Mouse (Mus musculus): ENCODE measurements around the gene B4galnt2. TPM values are rescaled to one million over a fixed set of nuclear protein-coding genes. Genes with fewer than 3 reads are reported as not detected.

B4galnt2 gene
- polyA plus RNA-seq, 1 experiment from 2014 or later = 4.5 TPM

DNA sequence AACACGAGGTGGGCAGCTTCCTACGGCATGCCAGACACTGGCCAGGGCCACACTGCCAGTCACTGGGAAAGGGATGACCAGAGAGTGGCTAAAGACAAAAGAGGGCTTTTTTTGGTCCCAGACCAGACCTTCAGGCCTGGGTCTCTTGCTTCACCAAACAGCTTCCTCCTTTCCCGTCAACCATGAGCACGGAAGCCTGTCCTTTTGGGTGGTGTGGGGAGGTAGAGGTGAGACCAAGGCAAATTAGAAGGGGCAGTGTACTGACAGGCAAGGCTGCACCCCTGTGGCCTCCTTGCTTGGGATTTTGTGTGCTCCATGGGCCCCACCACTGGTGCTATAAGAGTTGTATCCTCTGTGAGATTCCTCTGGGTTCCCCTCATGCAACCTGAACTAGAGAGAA is 76.1 kb downstream of the B4galnt2 start:
- Histone ChIP-seq H3K9ac (ENCODE audit: low read length) (no peak overlapping the region), H3K9me3 (replicated peaks; ENCODE audit: control insufficient read depth, low read length) (no peaks in the 10 kb centered on the region), H3K4me2 (ENCODE audit: low read depth, low read length) (no peak overlapping the region), H3K27ac (ENCODE audit: low read length) (0 out of 2 replicates have a peak overlapping the region, but pooled peaks have one; percentile 23), H3K36me3 (ENCODE audit: control insufficient read depth, insufficient read depth, low read length) (no peaks in the 10 kb centered on the region), H3K27me3 (ENCODE audit: control insufficient read depth, insufficient read depth, low read length) (peaks cover 12% of the 10 kb centered on the region), H3K4me3 (replicated peaks; ENCODE audit: low read length) (no peak overlapping the region), H3K4me1 (ENCODE audit: control insufficient read depth, insufficient read depth, low read length) (peaks cover 38% of the 10 kb centered on the region)
- 68% methylated on average over 4 of the region's 4 CpGs for WGBS
- no peak for ATAC-seq (ENCODE audit: insufficient read depth, low FRiP score)

DNA sequence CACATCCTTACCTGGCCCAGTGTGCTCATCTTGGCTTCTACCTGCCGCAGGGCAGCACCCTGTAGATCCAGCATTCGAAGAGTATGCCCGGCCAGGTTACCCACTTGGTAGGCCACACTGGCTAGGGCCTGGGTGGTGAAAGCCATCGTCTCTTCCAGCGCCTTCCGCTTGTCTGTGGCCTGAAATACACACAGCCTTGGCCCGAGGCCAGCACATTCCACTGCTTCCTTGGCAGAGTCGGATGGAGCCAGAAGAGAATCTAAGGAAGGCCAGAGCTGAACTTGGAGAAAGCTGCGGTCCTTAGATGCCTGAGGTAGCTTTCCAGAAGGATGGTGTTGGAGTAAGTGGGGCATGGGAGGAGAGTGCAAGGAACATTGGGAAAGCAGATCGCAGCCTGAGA is 77.6 kb downstream of the B4galnt2 start, which contains the start of gene Gngt2:
TSS of gene Gngt2 (plus strand) at position 158 of the 400 bp plus-strand sequence.
- Histone ChIP-seq H3K9ac (ENCODE audit: low read length) (no peak within 1 kb of the TSS), H3K9me3 (replicated peaks; ENCODE audit: control insufficient read depth, low read length) (no peaks in the 10 kb centered on the region), H3K36me3 (ENCODE audit: control insufficient read depth, insufficient read depth, low read length) (no peaks in the 10 kb centered on the region), H3K4me2 (ENCODE audit: low read depth, low read length) (no peak within 1 kb of the TSS; the same call in 1 of the 2 replicates), H3K4me1 (ENCODE audit: control insufficient read depth, insufficient read depth, low read length) (peaks cover 32% of the 10 kb centered on the region), H3K4me3 (replicated peaks; ENCODE audit: low read length) (no peak within 1 kb of the TSS), H3K27me3 (ENCODE audit: control insufficient read depth, insufficient read depth, low read length) (peaks cover 27% of the 10 kb centered on the region), H3K27ac (ENCODE audit: low read length) (no peak within 1 kb of the TSS)
- 42% methylated on average over 10 of the region's 10 CpGs for WGBS
- peak; percentile 31; the same call in 1 of the 2 replicates for ATAC-seq (ENCODE audit: insufficient read depth, low FRiP score)

DNA sequence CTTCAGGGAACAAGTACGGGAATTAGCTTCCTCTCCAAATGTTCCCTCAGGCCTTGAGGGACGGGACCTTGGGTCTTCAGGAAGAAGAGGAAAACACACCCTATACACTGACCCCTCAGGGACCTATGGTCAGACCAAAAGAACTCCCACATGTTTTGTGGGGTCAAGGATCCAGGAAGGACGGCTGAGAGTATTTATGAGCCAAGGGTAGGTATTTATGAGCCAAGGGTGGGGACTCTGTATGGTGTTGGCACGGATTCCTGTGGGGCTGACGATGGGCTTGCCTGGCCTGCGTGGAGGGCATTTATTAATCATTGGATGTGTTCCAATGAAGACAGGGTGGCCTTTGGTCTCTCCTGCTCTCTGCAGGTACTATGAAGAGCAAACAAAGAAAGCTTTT is 78.3 kb downstream of the B4galnt2 start:
- Histone ChIP-seq H3K27me3 (ENCODE audit: control insufficient read depth, insufficient read depth, low read length) (peaks cover 34% of the 10 kb centered on the region), H3K27ac (ENCODE audit: low read length) (no peak overlapping the region), H3K9me3 (replicated peaks; ENCODE audit: control insufficient read depth, low read length) (no peaks in the 10 kb centered on the region), H3K4me3 (replicated peaks; ENCODE audit: low read length) (no peak overlapping the region), H3K4me2 (ENCODE audit: low read depth, low read length) (no peak overlapping the region), H3K36me3 (ENCODE audit: control insufficient read depth, insufficient read depth, low read length) (no peaks in the 10 kb centered on the region), H3K4me1 (ENCODE audit: control insufficient read depth, insufficient read depth, low read length) (peaks cover 29% of the 10 kb centered on the region), H3K9ac (ENCODE audit: low read length) (no peak overlapping the region)
- ATAC-seq (ENCODE audit: insufficient read depth, low FRiP score) = 0 out of 2 replicates have a peak, but pooled peaks have one; percentile 13
- WGBS = 52% methylated on average over 6 of the region's 6 CpGs

DNA sequence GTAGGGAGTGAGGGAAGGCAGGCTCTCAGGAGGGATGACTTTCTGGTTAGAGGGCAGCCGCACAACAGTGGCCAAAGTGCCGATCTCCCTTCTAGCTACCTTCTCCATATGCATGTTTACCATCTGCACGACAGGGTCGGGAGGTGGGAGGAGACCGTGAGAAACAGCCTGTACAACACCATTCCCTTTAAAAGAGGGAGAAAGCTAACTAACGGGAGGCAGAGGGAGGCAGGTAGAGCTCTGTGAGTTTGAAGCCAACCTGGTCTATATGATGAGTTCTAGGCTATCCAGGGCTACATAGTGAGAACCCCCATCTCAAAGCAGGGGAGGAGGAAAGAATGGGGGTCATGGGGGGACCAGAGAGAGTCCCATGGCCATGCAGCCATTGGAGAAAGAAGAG is 78.9 kb downstream of the B4galnt2 start:
- H3K4me1 ChIP-seq (ENCODE audit: control insufficient read depth, insufficient read depth, low read length) = peaks cover 35% of the 10 kb centered on the region

DNA sequence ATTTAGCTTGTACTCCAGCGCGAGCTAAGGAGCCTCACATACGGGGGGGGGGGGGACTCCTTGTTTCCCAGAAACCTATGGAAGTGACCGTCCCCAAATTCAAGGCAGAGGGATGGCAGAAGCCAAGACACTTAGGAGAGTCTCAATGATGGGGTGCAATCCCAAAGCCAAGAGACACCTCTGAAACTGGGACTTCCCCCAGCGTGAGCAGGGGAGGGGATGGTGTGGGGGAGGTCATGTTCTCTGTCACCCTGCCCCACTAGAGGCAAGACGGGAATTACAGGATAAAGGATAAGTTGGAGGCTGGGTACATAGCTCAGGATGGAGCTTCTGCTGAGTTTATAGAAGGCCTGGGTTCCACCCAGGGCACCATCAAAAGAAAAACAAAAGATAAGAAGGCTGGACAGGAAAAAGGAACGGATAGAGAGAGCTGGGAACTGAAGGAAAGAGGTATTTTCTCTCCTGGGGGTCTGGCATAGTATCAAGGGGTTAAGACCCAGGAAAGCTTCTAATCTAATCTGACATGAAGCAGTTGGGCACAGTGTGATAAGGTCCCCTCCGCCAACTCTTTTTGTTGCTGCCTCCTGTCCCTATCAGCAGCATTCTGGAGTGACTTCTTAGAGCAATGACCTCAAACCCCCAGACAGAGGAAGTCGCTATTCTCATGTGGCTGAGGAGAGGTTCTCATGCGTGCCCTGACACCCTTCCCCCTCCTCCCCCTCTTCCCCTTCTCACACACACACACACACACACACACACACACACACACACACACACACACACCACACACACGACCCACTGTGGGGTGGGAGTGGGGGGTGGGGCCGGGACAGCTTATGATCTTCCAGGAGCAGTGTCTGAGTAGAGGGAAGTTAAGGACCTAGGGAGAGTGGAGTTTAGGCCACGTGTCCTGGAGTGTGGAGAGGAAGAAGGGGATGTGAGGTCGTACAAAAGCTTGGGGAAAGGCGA is 79.7 kb downstream of the B4galnt2 start:
- ATAC-seq (ENCODE audit: insufficient read depth, low FRiP score) = no peak
- WGBS = 28% methylated on average over 15 of the region's 15 CpGs
- Histone ChIP-seq H3K9me3 (replicated peaks; ENCODE audit: control insufficient read depth, low read length) (no peaks in the 10 kb centered on the region), H3K27me3 (ENCODE audit: control insufficient read depth, insufficient read depth, low read length) (peaks cover 48% of the 10 kb centered on the region), H3K36me3 (ENCODE audit: control insufficient read depth, insufficient read depth, low read length) (no peaks in the 10 kb centered on the region), H3K4me1 (ENCODE audit: control insufficient read depth, insufficient read depth, low read length) (peaks cover 43% of the 10 kb centered on the region), H3K27ac (ENCODE audit: low read length) (no peak overlapping the region; the same call in 1 of the 2 replicates), H3K9ac (ENCODE audit: low read length) (no peak overlapping the region), H3K4me3 (replicated peaks; ENCODE audit: low read length) (no peak overlapping the region), H3K4me2 (ENCODE audit: low read depth, low read length) (peak overlapping the region; percentile 4; the same call in 1 of the 2 replicates)

More for the DNA sequence above, 78.9 kb downstream of the B4galnt2 start:
- Histone ChIP-seq H3K4me2 (ENCODE audit: low read depth, low read length) (peak overlapping the region; percentile 4; the same call in 1 of the 2 replicates), H3K27me3 (ENCODE audit: control insufficient read depth, insufficient read depth, low read length) (peaks cover 40% of the 10 kb centered on the region), H3K27ac (ENCODE audit: low read length) (no peak overlapping the region), H3K9ac (ENCODE audit: low read length) (no peak overlapping the region), H3K4me3 (replicated peaks; ENCODE audit: low read length) (no peak overlapping the region), H3K9me3 (replicated peaks; ENCODE audit: control insufficient read depth, low read length) (no peaks in the 10 kb centered on the region), H3K36me3 (ENCODE audit: control insufficient read depth, insufficient read depth, low read length) (no peaks in the 10 kb centered on the region)
- ATAC-seq (ENCODE audit: insufficient read depth, low FRiP score) = no peak
- 33% methylated on average over 6 of the region's 6 CpGs for WGBS

DNA sequence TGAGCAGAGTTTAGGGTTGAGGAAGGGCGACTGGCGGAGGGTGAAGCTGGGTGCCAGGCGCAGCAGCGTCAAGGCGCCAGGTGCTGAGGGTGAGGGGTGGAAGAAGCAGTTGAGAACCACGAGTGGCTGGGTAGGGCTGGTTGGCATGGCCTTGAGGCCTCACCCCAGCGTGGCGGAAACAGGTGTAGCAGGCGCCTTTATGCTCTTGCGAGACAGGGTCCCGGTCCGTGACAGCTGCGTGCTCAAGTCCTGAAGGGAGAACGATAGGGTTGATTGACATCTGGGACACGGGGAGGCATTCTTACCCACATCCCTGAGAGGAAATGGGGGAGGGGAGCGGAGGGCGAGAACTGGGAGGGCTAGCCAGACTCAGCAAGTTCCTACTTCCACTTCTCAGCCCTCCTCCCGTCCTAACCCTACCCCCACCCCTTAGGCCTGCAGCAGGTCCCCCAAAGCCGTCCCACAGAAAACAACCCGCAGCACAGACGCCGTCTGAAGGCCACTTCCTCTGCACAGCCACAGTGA is 80.5 kb downstream of the B4galnt2 start:
- H3K27ac ChIP-seq (ENCODE audit: low read length) = no peak overlapping the region
- H3K9me3 ChIP-seq (replicated peaks; ENCODE audit: control insufficient read depth, low read length) = no peaks in the 10 kb centered on the region
- ATAC-seq (ENCODE audit: insufficient read depth, low FRiP score) = no peak
- H3K4me2 ChIP-seq (ENCODE audit: low read depth, low read length) = no peak overlapping the region
- 11% methylated on average over 22 of the region's 22 CpGs for WGBS
- H3K27me3 ChIP-seq (ENCODE audit: control insufficient read depth, insufficient read depth, low read length) = peaks cover 56% of the 10 kb centered on the region
- no peaks in the 10 kb centered on the region for H3K36me3 ChIP-seq (ENCODE audit: control insufficient read depth, insufficient read depth, low read length)
- H3K4me1 ChIP-seq (ENCODE audit: control insufficient read depth, insufficient read depth, low read length) = peaks cover 44% of the 10 kb centered on the region
- no peak overlapping the region for H3K4me3 ChIP-seq (replicated peaks; ENCODE audit: low read length)
- no peak overlapping the region for H3K9ac ChIP-seq (ENCODE audit: low read length)

DNA sequence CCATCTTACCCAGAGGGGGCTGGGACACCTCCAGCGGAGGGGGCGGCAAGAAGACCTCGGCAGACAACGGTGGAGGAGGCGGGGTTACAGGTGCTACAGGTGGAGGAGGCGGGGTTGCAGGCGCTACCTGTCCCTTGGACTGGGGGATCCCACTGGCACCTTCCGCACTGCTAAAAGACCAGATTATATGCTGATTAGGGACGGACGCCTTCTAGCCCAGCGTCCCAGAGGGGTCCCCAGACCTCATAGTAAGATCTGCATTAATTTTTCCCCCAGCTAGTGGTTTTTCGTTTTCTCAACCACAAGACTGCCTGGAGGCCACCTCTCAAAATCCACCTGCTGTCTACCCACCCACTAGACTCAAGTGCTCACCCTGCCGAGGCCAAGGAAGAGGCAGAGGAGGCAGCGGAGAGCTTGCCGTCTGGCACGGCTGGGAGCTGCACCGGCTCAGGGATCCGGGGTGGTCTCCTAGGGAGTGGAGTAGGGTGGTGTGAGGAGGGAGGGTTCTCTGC is 81.0 kb downstream of the B4galnt2 start:
- H3K4me2 ChIP-seq (ENCODE audit: low read depth, low read length) = no peak overlapping the region
- no peaks in the 10 kb centered on the region for H3K36me3 ChIP-seq (ENCODE audit: control insufficient read depth, insufficient read depth, low read length)
- no peak overlapping the region for H3K9ac ChIP-seq (ENCODE audit: low read length)
- no peak overlapping the region for H3K27ac ChIP-seq (ENCODE audit: low read length)
- no peak overlapping the region for H3K4me3 ChIP-seq (replicated peaks; ENCODE audit: low read length)
- H3K9me3 ChIP-seq (replicated peaks; ENCODE audit: control insufficient read depth, low read length) = no peaks in the 10 kb centered on the region
- H3K27me3 ChIP-seq (ENCODE audit: control insufficient read depth, insufficient read depth, low read length) = peaks cover 61% of the 10 kb centered on the region
- ATAC-seq (ENCODE audit: insufficient read depth, low FRiP score) = no peak
- H3K4me1 ChIP-seq (ENCODE audit: control insufficient read depth, insufficient read depth, low read length) = peaks cover 44% of the 10 kb centered on the region
- WGBS = 14% methylated on average over 18 of the region's 18 CpGs

DNA sequence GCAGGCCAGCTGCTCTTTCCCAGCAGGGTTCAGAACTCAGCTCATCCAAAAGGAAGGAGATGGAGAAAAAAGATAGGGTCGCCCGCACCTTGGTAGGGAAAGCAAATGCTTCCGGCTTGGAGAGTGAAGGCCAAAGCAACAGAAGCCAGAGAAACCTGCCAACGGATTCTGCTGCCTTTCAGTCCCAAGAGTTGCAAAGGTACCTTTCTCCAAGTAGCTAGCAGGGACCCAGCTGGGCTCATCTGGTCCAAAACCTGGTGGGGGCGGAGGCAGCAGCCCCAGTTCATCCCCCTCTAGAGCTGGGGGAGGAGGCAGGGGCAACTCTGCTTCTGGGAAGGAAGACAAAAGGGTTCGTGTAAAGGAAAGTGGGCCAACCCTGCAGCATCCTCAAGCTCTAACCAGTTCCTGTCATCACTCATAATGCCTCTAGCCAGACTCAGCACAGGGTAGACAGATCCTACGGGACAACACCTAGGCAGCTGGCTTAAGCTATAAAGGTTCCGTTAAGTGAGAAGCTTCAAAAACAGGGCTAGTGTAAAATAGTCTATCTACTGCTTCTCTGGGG is 81.6 kb downstream of the B4galnt2 start:
- H3K27me3 ChIP-seq (ENCODE audit: control insufficient read depth, insufficient read depth, low read length) = peaks cover 67% of the 10 kb centered on the region
- no peak overlapping the region for H3K4me2 ChIP-seq (ENCODE audit: low read depth, low read length)
- no peaks in the 10 kb centered on the region for H3K9me3 ChIP-seq (replicated peaks; ENCODE audit: control insufficient read depth, low read length)
- H3K4me3 ChIP-seq (replicated peaks; ENCODE audit: low read length) = no peak overlapping the region
- no peak overlapping the region for H3K27ac ChIP-seq (ENCODE audit: low read length)
- peaks cover 44% of the 10 kb centered on the region for H3K4me1 ChIP-seq (ENCODE audit: control insufficient read depth, insufficient read depth, low read length)
- H3K9ac ChIP-seq (ENCODE audit: low read length) = no peak overlapping the region
- WGBS = 37% methylated on average over 8 of the region's 8 CpGs
- ATAC-seq (ENCODE audit: insufficient read depth, low FRiP score) = no peak
- H3K36me3 ChIP-seq (ENCODE audit: control insufficient read depth, insufficient read depth, low read length) = no peaks in the 10 kb centered on the region
